Mouse (Mus musculus) kidney, embryonic 16.5 days (tissue): ENCODE results near the gene Chek2. TPM values are rescaled to one million over a fixed set of nuclear protein-coding genes. Genes with fewer than 3 reads are reported as not detected.

Experiments
- ATAC-seq: fragments of 200-750 bp; cut with Nextera tagmentation; 2 replicates; pipeline ENCODE4 v1.8.0; 2017; ENCODE audit warnings: moderate TSS enrichment; ENCODE audit not compliant: low FRiP score, low TSS enrichment
- H3K27ac ChIP-seq: fragments of 300-500 bp; sonication (generic); 2 replicates; pipeline ENCODE4 v1.5.1; 2014; ENCODE audit warnings: low read length
- H3K27me3 ChIP-seq: fragments of 300-500 bp; sonication (generic); 2 replicates; pipeline ENCODE4 v1.6.1; 2014; ENCODE audit warnings: low read length, control low read depth, mixed read lengths; ENCODE audit not compliant: insufficient read depth
- H3K36me3 ChIP-seq: fragments of 300-500 bp; sonication (generic); 2 replicates; pipeline ENCODE4 v1.6.1; 2014; ENCODE audit warnings: low read length, control low read depth, mixed read lengths; ENCODE audit not compliant: insufficient read depth
- H3K4me1 ChIP-seq: fragments of 300-500 bp; sonication (generic); 2 replicates; pipeline ENCODE4 v1.6.1; 2014; ENCODE audit warnings: low read length, control low read depth, mixed read lengths; ENCODE audit not compliant: insufficient read depth
- H3K4me2 ChIP-seq: fragments of 300-500 bp; sonication (generic); replicated peaks from 2 replicates; pipeline ENCODE4 v1.6.1; 2014; ENCODE audit warnings: low read depth, low read length
- H3K4me3 ChIP-seq: fragments of 300-500 bp; sonication (generic); 2 replicates; pipeline ENCODE4 v1.5.1; 2014; ENCODE audit warnings: mild to moderate bottlenecking, low read length
- H3K9ac ChIP-seq: fragments of 300-500 bp; sonication (generic); replicated peaks from 2 replicates; pipeline ENCODE4 v1.6.1; 2014; ENCODE audit warnings: low read length
- H3K9me3 ChIP-seq: fragments of 300-500 bp; sonication (generic); 2 replicates; pipeline ENCODE4 v1.6.1; 2016; ENCODE audit warnings: low read length, control low read depth
- WGBS: fragments of 180-500 bp; shearing (Covaris S2); extraction: QIAGEN DNeasy Blood & Tissue Kit; methylation state at CpG from one replicate; pipeline ENCODE4 v1.1.7; 2014; 5-methylcytosine and 5-hydroxymethylcytosine counted together
- polyA plus RNA-seq: library from polyadenylated mRNA; unstranded; fragments of >200 nt; fragmentation: Nextera tagmentation; extraction: Ambion mirVana; gene quantifications from 2 replicates; pipeline ENCODE4 v1.2.1, GENCODE M21; 2015

Chek2 gene
- 32.8 and 36.7 TPM in 2 replicates for polyA plus RNA-seq

- H3K4me1 ChIP-seq = peaks cover 10% of the 10 kb centered on the region; the same call in 1 of the 2 replicates
- peak within 1 kb of the TSS; percentile 76 for H3K4me2 ChIP-seq
- ATAC-seq = peak; percentile 98
- no peaks in the 10 kb centered on the region for H3K27me3 ChIP-seq
- under 1% methylated on average over 41 of the region's 41 CpGs for WGBS
- H3K36me3 ChIP-seq = peaks cover 3% of the 10 kb centered on the region; the same call in 1 of the 2 replicates
- peak within 1 kb of the TSS; percentile 81 for H3K9ac ChIP-seq
- peak within 1 kb of the TSS; percentile 89 for H3K27ac ChIP-seq
- peak within 1 kb of the TSS; percentile 73 for H3K4me3 ChIP-seq
- no peaks in the 10 kb centered on the region for H3K9me3 ChIP-seq
Observed at GRCm38 (mm10) chr5:110839678-110840365, at the start of gene Chek2, which contains the start of gene Hscb. Chek2 (plus strand) TSS chr5:110839979. Hscb (minus strand) TSS chr5:110839777.

GRCm38 (mm10) chr5:110794363-110794762 lies 45.4 kb upstream of the Chek2 start:
- no peak for ATAC-seq
- no peak overlapping the region for H3K4me3 ChIP-seq
- WGBS = 94% methylated on average over 7 of the region's 7 CpGs
- no peak overlapping the region for H3K27ac ChIP-seq
- peaks cover 81% of the 10 kb centered on the region for H3K36me3 ChIP-seq
- H3K4me1 ChIP-seq = no peaks in the 10 kb centered on the region
- no peaks in the 10 kb centered on the region for H3K27me3 ChIP-seq
- no peak overlapping the region for H3K9ac ChIP-seq
- H3K4me2 ChIP-seq = no peak overlapping the region
- H3K9me3 ChIP-seq = no peaks in the 10 kb centered on the region

- H3K27ac ChIP-seq = no peak overlapping the region
- WGBS = 59% methylated on average over 4 of the region's 4 CpGs
- H3K9me3 ChIP-seq = no peaks in the 10 kb centered on the region
- no peaks in the 10 kb centered on the region for H3K27me3 ChIP-seq
- no peak for ATAC-seq
- peaks cover 59% of the 10 kb centered on the region for H3K36me3 ChIP-seq
- no peaks in the 10 kb centered on the region for H3K4me1 ChIP-seq
- H3K9ac ChIP-seq = no peak overlapping the region
- no peak overlapping the region for H3K4me2 ChIP-seq
- H3K4me3 ChIP-seq = no peak overlapping the region
Observed at GRCm38 (mm10) chr5:110797696-110798095, 42.1 kb upstream of the Chek2 start.

GRCm38 (mm10) chr5:110801036-110801624 lies 38.6 kb upstream of the Chek2 start:
- ATAC-seq = no peak
- Histone ChIP-seq H3K4me2 (no peak overlapping the region), H3K9ac (no peak overlapping the region), H3K9me3 (no peaks in the 10 kb centered on the region), H3K4me3 (no peak overlapping the region), H3K36me3 (peaks cover 29% of the 10 kb centered on the region), H3K4me1 (no peaks in the 10 kb centered on the region), H3K27me3 (no peaks in the 10 kb centered on the region), H3K27ac (no peak overlapping the region)
- WGBS = 81% methylated on average over 3 of the region's 3 CpGs

- ATAC-seq = no peak
- 81% methylated on average over 4 of the region's 4 CpGs for WGBS
- peaks cover 20% of the 10 kb centered on the region for H3K36me3 ChIP-seq
- H3K27ac ChIP-seq = no peak overlapping the region
- no peak overlapping the region for H3K4me2 ChIP-seq
- H3K27me3 ChIP-seq = no peaks in the 10 kb centered on the region
- H3K4me3 ChIP-seq = no peak overlapping the region
- H3K9me3 ChIP-seq = no peaks in the 10 kb centered on the region
- H3K4me1 ChIP-seq = 0 out of 2 replicates have a peak, but pooled peaks cover 6% of the 10 kb centered on the region
- no peak overlapping the region for H3K9ac ChIP-seq
Observed at GRCm38 (mm10) chr5:110802186-110802585, 37.6 kb upstream of the Chek2 start.

- H3K36me3 ChIP-seq = peaks cover 19% of the 10 kb centered on the region
- peaks cover 8% of the 10 kb centered on the region for H3K4me1 ChIP-seq
- H3K27ac ChIP-seq = no peak overlapping the region
- no peak overlapping the region for H3K4me3 ChIP-seq
- H3K4me2 ChIP-seq = no peak overlapping the region
- no peak overlapping the region for H3K9ac ChIP-seq
- no peaks in the 10 kb centered on the region for H3K9me3 ChIP-seq
- no peaks in the 10 kb centered on the region for H3K27me3 ChIP-seq
- no peak for ATAC-seq
Observed at GRCm38 (mm10) chr5:110802809-110803208, 37.0 kb upstream of the Chek2 start.

- Histone ChIP-seq H3K4me2 (no peak overlapping the region), H3K36me3 (peaks cover 9% of the 10 kb centered on the region; the same call in 1 of the 2 replicates), H3K9ac (no peak overlapping the region), H3K27ac (no peak overlapping the region), H3K9me3 (no peaks in the 10 kb centered on the region), H3K4me3 (no peak overlapping the region), H3K27me3 (no peaks in the 10 kb centered on the region), H3K4me1 (peaks cover 18% of the 10 kb centered on the region)
- no peak for ATAC-seq
- 87% methylated on average over 7 of the region's 7 CpGs for WGBS
Observed at GRCm38 (mm10) chr5:110804012-110804743, 35.6 kb upstream of the Chek2 start.

DNA sequence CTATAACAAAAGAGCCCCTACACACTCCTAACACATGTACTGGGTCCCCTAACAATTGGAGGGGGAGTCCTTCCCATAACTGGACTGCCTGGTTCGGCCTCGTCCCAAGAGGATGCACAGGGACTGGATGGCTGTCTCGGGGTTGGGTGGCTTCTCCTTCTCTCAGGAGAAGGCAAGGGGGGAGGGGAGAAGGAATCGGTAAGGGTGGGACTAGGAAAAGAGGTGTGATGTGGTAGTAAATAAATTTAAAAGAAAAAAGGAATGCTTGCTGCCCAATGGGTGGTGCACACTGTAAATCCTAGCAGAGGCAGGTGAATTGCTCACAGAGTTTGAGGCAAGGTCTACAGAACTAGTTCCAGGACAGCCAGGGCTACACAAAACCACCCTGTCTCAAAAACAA lies 33.6 kb upstream of the Chek2 start:
- H3K36me3 ChIP-seq = peaks cover 4% of the 10 kb centered on the region; the same call in 1 of the 2 replicates
- no peak overlapping the region for H3K9ac ChIP-seq
- H3K4me1 ChIP-seq = peaks cover 18% of the 10 kb centered on the region
- no peak overlapping the region for H3K4me2 ChIP-seq
- no peak overlapping the region for H3K27ac ChIP-seq
- 65% methylated on average over 4 of the region's 4 CpGs for WGBS
- no peak overlapping the region for H3K4me3 ChIP-seq
- H3K9me3 ChIP-seq = no peaks in the 10 kb centered on the region
- H3K27me3 ChIP-seq = no peaks in the 10 kb centered on the region
- ATAC-seq = no peak

GRCm38 (mm10) chr5:110806676-110807075 lies 33.1 kb upstream of the Chek2 start:
- ATAC-seq = no peak
- H3K9ac ChIP-seq = no peak overlapping the region
- no peak overlapping the region for H3K27ac ChIP-seq
- no peak overlapping the region for H3K4me3 ChIP-seq
- H3K27me3 ChIP-seq = no peaks in the 10 kb centered on the region
- peaks cover 18% of the 10 kb centered on the region for H3K4me1 ChIP-seq
- no peak overlapping the region for H3K4me2 ChIP-seq
- 83% methylated on average over 1 of the region's 1 CpGs for WGBS
- H3K9me3 ChIP-seq = no peaks in the 10 kb centered on the region
- peaks cover 4% of the 10 kb centered on the region; the same call in 1 of the 2 replicates for H3K36me3 ChIP-seq
